Mouse (Mus musculus) lung, embryonic 16.5 days (tissue): ENCODE measurements around the gene Gm2a. TPM values are rescaled to one million over a fixed set of nuclear protein-coding genes. Genes with fewer than 3 reads are reported as not detected.

ENCODE experiments used
- ATAC-seq: fragments of 200-750 bp; cut with Nextera tagmentation; 2 replicates; pipeline ENCODE4 v1.8.0; 2017; ENCODE audit warnings: low read depth, mild to moderate bottlenecking, moderate library complexity
- H3K27ac ChIP-seq: fragments of 300-500 bp; sonication (generic); 2 replicates; pipeline ENCODE4 v1.5.1; 2014; ENCODE audit warnings: mild to moderate bottlenecking, control low read depth, low read length
- H3K27me3 ChIP-seq: fragments of 300-500 bp; sonication (generic); 2 replicates; pipeline ENCODE4 v1.6.1; 2014; ENCODE audit warnings: low read depth, low read length, mixed read lengths; ENCODE audit not compliant: control insufficient read depth, insufficient read depth
- H3K36me3 ChIP-seq: fragments of 300-500 bp; sonication (generic); 2 replicates; pipeline ENCODE4 v1.6.1; 2014; ENCODE audit warnings: low read length; ENCODE audit not compliant: control insufficient read depth, insufficient read depth
- H3K4me1 ChIP-seq: fragments of 300-500 bp; sonication (generic); replicated peaks from 2 replicates; pipeline ENCODE4 v1.6.1; 2014; ENCODE audit warnings: low read length, mixed read lengths; ENCODE audit not compliant: control insufficient read depth, insufficient read depth
- H3K4me2 ChIP-seq: fragments of 300-500 bp; sonication (generic); 2 replicates; pipeline ENCODE4 v1.6.1; 2014; ENCODE audit warnings: low read depth, low read length, control low read depth
- H3K4me3 ChIP-seq: fragments of 300-500 bp; sonication (generic); 2 replicates; pipeline ENCODE4 v1.5.1; 2014; ENCODE audit warnings: mild to moderate bottlenecking, low read length, control low read depth
- H3K9ac ChIP-seq: fragments of 300-500 bp; sonication (generic); 2 replicates; pipeline ENCODE4 v1.6.1; 2014; ENCODE audit warnings: low read length, control low read depth
- H3K9me3 ChIP-seq: fragments of 300-500 bp; sonication (generic); 2 replicates; pipeline ENCODE4 v1.6.1; 2016; ENCODE audit warnings: low read length; ENCODE audit not compliant: control insufficient read depth
- WGBS: fragments of 180-500 bp; shearing (Covaris S2); extraction: QIAGEN DNeasy Blood & Tissue Kit; methylation state at CpG from one replicate; pipeline ENCODE4 v1.1.7; 2014; 5-methylcytosine and 5-hydroxymethylcytosine counted together
- polyA plus RNA-seq: library from polyadenylated mRNA; unstranded; fragments of >200 nt; fragmentation: Nextera tagmentation; extraction: Ambion mirVana; gene quantifications from 2 replicates; pipeline ENCODE4 v1.2.1, GENCODE M21; 2015

The Gm2a gene
- polyA plus RNA-seq, 1 experiment from 2014 or later, result 22.8 TPM

- H3K4me2 ChIP-seq, result no peak overlapping the region
- no peaks in the 10 kb centered on the region for H3K4me1 ChIP-seq
- no peak overlapping the region for H3K9ac ChIP-seq
- ATAC-seq, result no peak
- H3K27ac ChIP-seq, result no peak overlapping the region
- H3K4me3 ChIP-seq, result no peak overlapping the region
- H3K27me3 ChIP-seq, result no peaks in the 10 kb centered on the region
- WGBS, result 95% methylated on average over 1 of the region's 1 CpGs
- H3K36me3 ChIP-seq, result no peaks in the 10 kb centered on the region
- no peaks in the 10 kb centered on the region for H3K9me3 ChIP-seq
Measured at GRCm38 (mm10) chr11:55133204-55133603, 35.3 kb downstream of the Gm2a start.

DNA sequence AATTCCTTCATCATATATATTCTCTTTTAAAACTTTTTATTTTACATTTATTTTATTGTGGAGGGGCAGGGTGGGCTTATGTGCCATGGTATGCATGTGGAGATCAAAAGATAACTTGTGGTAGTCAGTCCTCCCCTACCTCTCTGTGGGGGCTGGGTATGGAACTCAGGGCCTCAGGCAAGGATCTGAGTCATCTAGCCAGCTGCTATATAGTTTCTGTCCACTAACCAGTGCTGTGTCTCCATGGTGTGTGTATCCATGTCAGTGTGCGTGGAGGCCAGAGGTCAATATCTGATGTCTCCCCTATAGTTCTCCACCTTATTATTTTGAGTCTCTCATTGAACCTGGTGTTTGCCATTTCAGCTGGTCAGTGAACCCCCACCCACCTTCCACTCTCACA lies 36.5 kb downstream of the Gm2a start:
- no peak overlapping the region for H3K4me2 ChIP-seq
- ATAC-seq, result no peak
- no peak overlapping the region for H3K9ac ChIP-seq
- H3K4me1 ChIP-seq, result no peaks in the 10 kb centered on the region
- H3K36me3 ChIP-seq, result no peaks in the 10 kb centered on the region
- no peak overlapping the region for H3K4me3 ChIP-seq
- no peaks in the 10 kb centered on the region for H3K27me3 ChIP-seq
- WGBS, result 100% methylated on average over 1 of the region's 1 CpGs
- H3K9me3 ChIP-seq, result no peaks in the 10 kb centered on the region
- no peak overlapping the region for H3K27ac ChIP-seq

DNA sequence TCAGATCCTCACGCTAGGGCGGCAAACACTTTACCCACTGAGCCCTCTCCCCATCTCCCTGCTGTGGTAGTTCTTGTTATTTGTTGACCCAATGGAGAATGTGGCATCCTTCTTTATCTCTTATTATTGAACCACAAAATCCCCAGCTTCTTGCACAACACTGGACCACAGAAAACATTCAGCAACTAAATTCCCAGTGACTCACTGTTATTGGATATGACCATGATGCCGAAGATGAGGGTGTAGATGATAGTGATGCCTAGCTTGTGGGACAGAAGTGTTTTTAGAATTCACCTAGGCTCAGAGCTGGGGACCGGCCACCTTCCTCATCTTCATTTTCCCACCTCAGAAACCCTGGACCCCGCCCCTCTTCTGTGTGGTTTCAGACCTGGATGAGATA lies 37.0 kb downstream of the Gm2a start:
- Histone ChIP-seq H3K36me3 (no peaks in the 10 kb centered on the region), H3K9me3 (no peaks in the 10 kb centered on the region), H3K4me1 (no peaks in the 10 kb centered on the region), H3K27ac (no peak overlapping the region), H3K27me3 (no peaks in the 10 kb centered on the region), H3K4me3 (no peak overlapping the region), H3K4me2 (no peak overlapping the region), H3K9ac (no peak overlapping the region)
- ATAC-seq, result no peak
- WGBS, result 87% methylated on average over 5 of the region's 5 CpGs

DNA sequence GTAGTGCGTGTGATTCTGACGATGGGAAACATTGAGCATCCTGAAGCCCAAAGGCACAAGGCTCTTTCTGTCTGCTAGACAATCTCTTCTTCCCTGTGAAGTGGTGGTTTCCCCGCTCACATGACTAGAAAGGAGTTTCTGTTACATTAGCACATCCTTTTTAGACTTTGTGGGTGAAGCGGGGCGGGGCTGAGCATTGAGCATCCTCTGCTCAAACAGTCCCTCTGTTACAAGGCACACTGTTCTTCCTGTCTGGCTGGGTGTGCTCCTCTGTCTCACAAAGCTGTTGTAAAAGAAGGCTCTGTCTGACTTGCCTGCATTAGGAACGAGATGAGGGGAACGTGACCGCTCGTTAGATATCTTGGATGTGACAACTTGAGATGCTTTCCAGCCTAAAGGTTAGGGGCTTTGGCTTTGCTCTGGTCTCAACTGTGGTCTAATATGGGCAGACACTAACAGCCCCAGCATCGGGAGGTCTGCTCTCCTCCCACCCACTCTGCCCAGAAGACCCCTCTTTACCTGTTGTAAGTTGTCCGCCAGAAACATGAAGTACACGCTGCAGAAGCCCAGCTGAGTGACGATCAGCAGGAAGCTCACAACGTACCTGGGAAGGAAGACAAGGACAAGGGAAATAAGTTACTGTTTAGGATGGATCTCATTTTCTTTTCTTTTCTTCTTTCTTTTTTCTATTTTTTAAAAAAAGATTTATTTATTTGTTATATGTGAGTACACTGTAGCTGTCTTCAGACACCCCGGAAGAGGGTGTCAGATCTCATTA lies 39.0 kb downstream of the Gm2a start:
- Histone ChIP-seq H3K27ac (no peak overlapping the region), H3K9ac (no peak overlapping the region), H3K36me3 (no peaks in the 10 kb centered on the region), H3K9me3 (no peaks in the 10 kb centered on the region), H3K4me1 (no peaks in the 10 kb centered on the region), H3K4me2 (no peak overlapping the region), H3K27me3 (no peaks in the 10 kb centered on the region), H3K4me3 (no peak overlapping the region)
- 71% methylated on average over 15 of the region's 15 CpGs for WGBS
- ATAC-seq, result no peak

DNA sequence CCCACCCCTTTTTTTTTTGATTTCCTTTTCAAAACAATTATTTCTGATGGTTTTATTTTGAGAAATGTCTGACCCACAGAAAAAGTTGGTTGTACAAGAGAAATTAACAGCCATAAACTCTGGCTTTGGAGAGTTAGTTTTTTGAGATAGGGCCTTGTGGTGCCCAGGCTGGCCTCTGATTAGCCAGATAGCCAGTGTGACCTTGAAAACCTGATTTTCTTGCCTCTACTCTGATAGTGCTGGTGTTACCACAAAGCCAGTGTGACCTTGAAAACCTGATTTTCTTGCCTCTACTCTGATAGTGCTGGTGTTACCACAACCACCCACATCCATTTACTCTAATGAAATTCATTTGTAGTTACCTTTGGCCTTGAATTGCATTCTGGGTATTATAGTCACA lies 39.7 kb downstream of the Gm2a start:
- Histone ChIP-seq H3K27me3 (no peaks in the 10 kb centered on the region), H3K9me3 (no peaks in the 10 kb centered on the region), H3K4me1 (no peaks in the 10 kb centered on the region), H3K27ac (no peak overlapping the region), H3K36me3 (no peaks in the 10 kb centered on the region), H3K9ac (no peak overlapping the region), H3K4me2 (no peak overlapping the region), H3K4me3 (no peak overlapping the region)
- ATAC-seq, result no peak

- 75% methylated on average over 4 of the region's 4 CpGs for WGBS
Measured at GRCm38 (mm10) chr11:55141502-55141901, 43.6 kb downstream of the Gm2a start.

GRCm38 (mm10) chr11:55144011-55144410 lies 46.1 kb downstream of the Gm2a start:
- Histone ChIP-seq H3K4me1 (no peaks in the 10 kb centered on the region), H3K9ac (no peak overlapping the region), H3K4me3 (no peak overlapping the region), H3K9me3 (no peaks in the 10 kb centered on the region), H3K27me3 (no peaks in the 10 kb centered on the region), H3K4me2 (no peak overlapping the region), H3K36me3 (no peaks in the 10 kb centered on the region), H3K27ac (no peak overlapping the region)
- 56% methylated on average over 5 of the region's 5 CpGs for WGBS
- no peak for ATAC-seq

More at GRCm38 (mm10) chr11:55141502-55141901, 43.6 kb downstream of the Gm2a start:
- H3K4me1 ChIP-seq, result no peaks in the 10 kb centered on the region
- no peaks in the 10 kb centered on the region for H3K27me3 ChIP-seq
- no peak overlapping the region for H3K9ac ChIP-seq
- no peak overlapping the region for H3K4me2 ChIP-seq
- H3K4me3 ChIP-seq, result no peak overlapping the region
- H3K27ac ChIP-seq, result no peak overlapping the region
- ATAC-seq, result no peak
- no peaks in the 10 kb centered on the region for H3K9me3 ChIP-seq
- no peaks in the 10 kb centered on the region for H3K36me3 ChIP-seq

DNA sequence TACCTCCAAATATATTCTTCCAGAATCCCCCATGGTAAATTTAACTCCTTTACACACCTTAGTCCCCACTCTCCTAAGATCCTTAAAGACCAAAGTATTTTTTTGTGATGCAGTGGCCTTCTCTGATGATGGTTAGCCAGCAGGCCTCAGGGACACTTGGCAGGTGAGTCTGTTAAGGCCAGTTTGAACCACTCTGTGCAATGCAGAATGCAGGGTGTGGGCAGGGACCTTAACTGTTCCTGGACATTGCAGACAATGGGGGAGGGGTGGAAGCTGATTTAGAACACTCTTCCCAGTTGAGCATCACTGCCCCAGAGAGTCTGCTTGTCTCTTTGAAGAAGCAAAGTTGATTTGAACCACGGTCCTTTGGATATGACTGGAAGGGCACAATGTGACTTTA lies 48.9 kb downstream of the Gm2a start:
- Histone ChIP-seq H3K9me3 (no peaks in the 10 kb centered on the region), H3K4me1 (no peaks in the 10 kb centered on the region), H3K9ac (no peak overlapping the region), H3K4me3 (no peak overlapping the region), H3K36me3 (no peaks in the 10 kb centered on the region), H3K27ac (no peak overlapping the region), H3K4me2 (no peak overlapping the region), H3K27me3 (no peaks in the 10 kb centered on the region)
- no peak for ATAC-seq
- 82% methylated on average over 1 of the region's 1 CpGs for WGBS

DNA sequence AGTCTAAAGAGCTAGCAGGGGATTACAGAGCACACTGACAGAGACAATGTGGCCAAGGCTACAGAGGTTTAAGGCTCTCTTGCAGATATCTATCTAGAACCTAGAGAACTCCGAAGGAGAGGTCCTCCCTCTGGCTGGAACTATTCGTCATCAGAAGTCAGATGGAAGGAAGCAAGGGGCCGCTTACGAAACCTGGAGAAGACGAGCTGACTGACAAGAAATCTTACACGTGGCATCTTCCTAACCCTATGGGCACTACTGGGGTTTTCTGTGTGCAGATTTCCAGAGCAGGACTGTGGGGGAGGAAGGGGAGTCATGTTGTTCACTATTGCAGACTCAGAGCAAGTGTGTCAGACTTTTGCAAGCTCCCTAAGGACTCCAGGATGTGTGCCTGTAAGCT lies 49.5 kb downstream of the Gm2a start:
- Histone ChIP-seq H3K4me1 (no peaks in the 10 kb centered on the region), H3K27me3 (no peaks in the 10 kb centered on the region), H3K27ac (no peak overlapping the region), H3K9ac (no peak overlapping the region), H3K4me3 (no peak overlapping the region), H3K36me3 (no peaks in the 10 kb centered on the region), H3K4me2 (no peak overlapping the region), H3K9me3 (no peaks in the 10 kb centered on the region)
- no peak for ATAC-seq
- WGBS, result 56% methylated on average over 6 of the region's 6 CpGs

- Histone ChIP-seq H3K9me3 (no peaks in the 10 kb centered on the region), H3K4me1 (no peaks in the 10 kb centered on the region), H3K27me3 (no peaks in the 10 kb centered on the region), H3K4me2 (no peak overlapping the region), H3K9ac (no peak overlapping the region), H3K36me3 (no peaks in the 10 kb centered on the region), H3K4me3 (no peak overlapping the region), H3K27ac (no peak overlapping the region)
- WGBS, result 68% methylated on average over 4 of the region's 4 CpGs
- ATAC-seq, result no peak
Measured at GRCm38 (mm10) chr11:55148461-55148860, 50.5 kb downstream of the Gm2a start.
